Mouse (Mus musculus): ENCODE measurements around the gene Epha8. TPM values are rescaled to one million over a fixed set of nuclear protein-coding genes. Genes with fewer than 3 reads are reported as not detected.

Epha8 gene
- polyA plus RNA-seq, 1 experiment from 2014 or later: 0.63 TPM

GRCm38 (mm10) chr4:136904767-136905539 is 51.7 kb downstream of the Epha8 start:
- no peaks in the 10 kb centered on the region for H3K36me3 ChIP-seq (ENCODE audit: insufficient read depth, low read length)
- H3K4me1 ChIP-seq (replicated peaks; ENCODE audit: insufficient read depth, low read length): no peaks in the 10 kb centered on the region
- H3K9ac ChIP-seq (ENCODE audit: low read depth, low read length): no peak overlapping the region
- WGBS: 2% methylated on average over 23 of the region's 23 CpGs
- H3K27ac ChIP-seq: no peak overlapping the region
- DNase-seq (ENCODE audit: low spot score): peak; percentile 12
- no peak for ATAC-seq (replicated peaks; ENCODE audit: low FRiP score, low read depth)
- TF ChIP-seq CTCF (IDR thresholded peaks at IDR 0.05; ENCODE audit: low read depth): no peak
- no peaks in the 10 kb centered on the region for H3K9me3 ChIP-seq (replicated peaks; ENCODE audit: low read length)
- H3K4me3 ChIP-seq (replicated peaks; ENCODE audit: low read depth, low read length): 0 out of 2 replicates have a peak overlapping the region, but pooled peaks have one; percentile 4
- no peak overlapping the region for H3K4me2 ChIP-seq (ENCODE audit: low read length)
- H3K27me3 ChIP-seq (ENCODE audit: insufficient read depth, low read length): peaks cover 21% of the 10 kb centered on the region

GRCm38 (mm10) chr4:136899154-136899553 is 57.5 kb downstream of the Epha8 start:
- DNase-seq (ENCODE audit: low spot score) (no peak), ATAC-seq (replicated peaks; ENCODE audit: low FRiP score, low read depth) (no peak)
- Histone ChIP-seq H3K36me3 (ENCODE audit: insufficient read depth, low read length) (no peaks in the 10 kb centered on the region), H3K9ac (ENCODE audit: low read depth, low read length) (no peak overlapping the region), H3K27ac (no peak overlapping the region), H3K9me3 (replicated peaks; ENCODE audit: low read length) (no peaks in the 10 kb centered on the region), H3K4me2 (ENCODE audit: low read length) (no peak overlapping the region), H3K4me1 (replicated peaks; ENCODE audit: insufficient read depth, low read length) (no peaks in the 10 kb centered on the region), H3K27me3 (ENCODE audit: insufficient read depth, low read length) (peaks cover 23% of the 10 kb centered on the region; the same call in 1 of the 2 replicates), H3K4me3 (replicated peaks; ENCODE audit: low read depth, low read length) (no peak overlapping the region)
- 65% methylated on average over 7 of the region's 7 CpGs for WGBS
- TF ChIP-seq CTCF (IDR thresholded peaks at IDR 0.05; ENCODE audit: low read depth): peak; percentile 54

GRCm38 (mm10) chr4:136898637-136899036 is 58.0 kb downstream of the Epha8 start, which contains the start of gene C1qa:
TSS of gene C1qa (minus strand) at chr4:136898803.
- 72% methylated on average over 9 of the region's 9 CpGs for WGBS
- Histone ChIP-seq H3K9ac (ENCODE audit: low read depth, low read length) (no peak within 1 kb of the TSS), H3K36me3 (ENCODE audit: insufficient read depth, low read length) (no peaks in the 10 kb centered on the region), H3K4me2 (ENCODE audit: low read length) (no peak within 1 kb of the TSS), H3K4me3 (replicated peaks; ENCODE audit: low read depth, low read length) (no peak within 1 kb of the TSS), H3K9me3 (replicated peaks; ENCODE audit: low read length) (no peaks in the 10 kb centered on the region), H3K4me1 (replicated peaks; ENCODE audit: insufficient read depth, low read length) (no peaks in the 10 kb centered on the region), H3K27ac (no peak within 1 kb of the TSS), H3K27me3 (ENCODE audit: insufficient read depth, low read length) (peaks cover 23% of the 10 kb centered on the region; the same call in 1 of the 2 replicates)
- DNase-seq (ENCODE audit: low spot score) (no peak), ATAC-seq (replicated peaks; ENCODE audit: low FRiP score, low read depth) (no peak)
- no peak for TF ChIP-seq CTCF (IDR thresholded peaks at IDR 0.05; ENCODE audit: low read depth)

- Histone ChIP-seq H3K4me3 (replicated peaks; ENCODE audit: low read depth, low read length) (no peak overlapping the region), H3K4me2 (ENCODE audit: low read length) (no peak overlapping the region), H3K9me3 (replicated peaks; ENCODE audit: low read length) (no peaks in the 10 kb centered on the region), H3K27ac (no peak overlapping the region), H3K36me3 (ENCODE audit: insufficient read depth, low read length) (no peaks in the 10 kb centered on the region), H3K4me1 (replicated peaks; ENCODE audit: insufficient read depth, low read length) (no peaks in the 10 kb centered on the region), H3K27me3 (ENCODE audit: insufficient read depth, low read length) (peaks cover 22% of the 10 kb centered on the region; the same call in 1 of the 2 replicates), H3K9ac (ENCODE audit: low read depth, low read length) (no peak overlapping the region)
- WGBS: 25% methylated on average over 9 of the region's 9 CpGs
- ATAC-seq (replicated peaks; ENCODE audit: low FRiP score, low read depth) (no peak), DNase-seq (ENCODE audit: low spot score) (no peak)
- no peak for TF ChIP-seq CTCF (IDR thresholded peaks at IDR 0.05; ENCODE audit: low read depth)
These were observed 58.5 kb downstream of the Epha8 start for GRCm38 (mm10) chr4:136898084-136898598.

GRCm38 (mm10) chr4:136896461-136896860 is 60.2 kb downstream of the Epha8 start:
- H3K27ac ChIP-seq: no peak overlapping the region
- H3K9ac ChIP-seq (ENCODE audit: low read depth, low read length): no peak overlapping the region
- H3K27me3 ChIP-seq (ENCODE audit: insufficient read depth, low read length): peaks cover 15% of the 10 kb centered on the region; the same call in 1 of the 2 replicates
- TF ChIP-seq CTCF (IDR thresholded peaks at IDR 0.05; ENCODE audit: low read depth): no peak
- DNase-seq (ENCODE audit: low spot score): no peak
- no peaks in the 10 kb centered on the region for H3K4me1 ChIP-seq (replicated peaks; ENCODE audit: insufficient read depth, low read length)
- H3K9me3 ChIP-seq (replicated peaks; ENCODE audit: low read length): no peaks in the 10 kb centered on the region
- H3K4me3 ChIP-seq (replicated peaks; ENCODE audit: low read depth, low read length): no peak overlapping the region
- no peaks in the 10 kb centered on the region for H3K36me3 ChIP-seq (ENCODE audit: insufficient read depth, low read length)
- no peak overlapping the region for H3K4me2 ChIP-seq (ENCODE audit: low read length)
- WGBS: 29% methylated on average over 10 of the region's 10 CpGs
- no peak for ATAC-seq (replicated peaks; ENCODE audit: low FRiP score, low read depth)

GRCm38 (mm10) chr4:136895861-136896260 is 60.8 kb downstream of the Epha8 start:
- no peak overlapping the region for H3K4me3 ChIP-seq (replicated peaks; ENCODE audit: low read depth, low read length)
- WGBS: 3% methylated on average over 15 of the region's 15 CpGs
- ATAC-seq (replicated peaks; ENCODE audit: low FRiP score, low read depth): no peak
- H3K4me1 ChIP-seq (replicated peaks; ENCODE audit: insufficient read depth, low read length): no peaks in the 10 kb centered on the region
- H3K36me3 ChIP-seq (ENCODE audit: insufficient read depth, low read length): no peaks in the 10 kb centered on the region
- H3K9ac ChIP-seq (ENCODE audit: low read depth, low read length): no peak overlapping the region
- peaks cover 15% of the 10 kb centered on the region; the same call in 1 of the 2 replicates for H3K27me3 ChIP-seq (ENCODE audit: insufficient read depth, low read length)
- no peak overlapping the region for H3K27ac ChIP-seq
- no peaks in the 10 kb centered on the region for H3K9me3 ChIP-seq (replicated peaks; ENCODE audit: low read length)
- 0 out of 2 replicates have a peak overlapping the region, but pooled peaks have one; percentile 23 for H3K4me2 ChIP-seq (ENCODE audit: low read length)
- TF ChIP-seq CTCF (IDR thresholded peaks at IDR 0.05; ENCODE audit: low read depth): no peak
- DNase-seq (ENCODE audit: low spot score): no peak
